Mouse (Mus musculus): ENCODE results near the gene Vmn2r84. TPM values are rescaled to one million over a fixed set of nuclear protein-coding genes. Genes with fewer than 3 reads are reported as not detected.
"Not testable (repeated sequence)": the region's sequence is repeated elsewhere in the genome, so short reads cannot be mapped to it uniquely, and the experiment has no call there.

Gene Vmn2r84
- polyA plus RNA-seq, 1 experiment from 2014 or later: not detected

DNA sequence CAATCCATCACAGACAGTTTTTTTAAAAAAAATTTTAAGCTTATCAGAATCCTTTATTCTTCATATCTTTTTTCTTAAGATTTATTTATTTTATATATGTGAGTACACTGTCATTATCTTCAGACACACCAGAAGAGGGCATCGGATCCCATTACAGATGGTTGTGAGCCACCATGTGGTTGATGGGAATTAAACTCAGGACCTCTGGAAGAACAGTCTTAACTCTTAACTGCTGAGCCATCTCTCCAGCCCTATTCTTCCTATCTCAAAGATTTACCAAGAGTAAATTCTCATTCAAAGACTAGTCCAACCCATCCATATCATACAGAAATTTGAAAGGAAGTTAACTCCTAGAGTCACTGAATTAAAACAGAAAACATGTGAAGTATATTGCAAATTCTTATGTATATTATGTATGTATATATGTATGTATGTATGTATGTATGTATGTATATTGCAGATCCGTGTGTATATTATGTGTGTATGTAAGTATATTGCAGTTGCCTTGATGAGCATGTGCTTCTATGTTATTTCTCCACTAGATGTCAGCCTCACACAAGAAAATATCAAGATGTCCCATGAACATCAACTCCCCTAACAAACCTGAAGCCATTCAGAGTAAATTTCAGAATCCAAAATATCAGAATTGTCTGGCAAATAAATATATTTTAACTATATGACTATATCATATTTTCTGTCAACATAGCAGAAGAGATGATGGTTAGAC, 30.5 kb downstream of the Vmn2r84 start:
- no peak overlapping the region for H3K4me2 ChIP-seq (replicated peaks; ENCODE audit: low read depth)
- H3K27ac ChIP-seq (ENCODE audit: low read depth, low read length): no peak overlapping the region
- no peaks in the 10 kb centered on the region for H3K4me1 ChIP-seq (replicated peaks; ENCODE audit: control insufficient read depth, insufficient read depth, low read length)
- H3K27me3 ChIP-seq (replicated peaks; ENCODE audit: control insufficient read depth, insufficient read depth, low read length): no peaks in the 10 kb centered on the region
- no peaks in the 10 kb centered on the region for H3K9me3 ChIP-seq (ENCODE audit: control insufficient read depth)
- H3K9ac ChIP-seq (ENCODE audit: low read depth, low read length): no peak overlapping the region
- 50% methylated on average over 2 of the region's 2 CpGs for WGBS
- H3K36me3 ChIP-seq (ENCODE audit: control insufficient read depth, insufficient read depth): no peaks in the 10 kb centered on the region
- ATAC-seq: no peak
- TF ChIP-seq CTCF (IDR thresholded peaks at IDR 0.05; ENCODE audit: low read depth): peak; percentile 66
- no peak overlapping the region for H3K4me3 ChIP-seq (ENCODE audit: low read depth, low read length)

- Histone ChIP-seq H3K4me3 (ENCODE audit: low read depth, low read length) (no peak overlapping the region), H3K4me1 (replicated peaks; ENCODE audit: control insufficient read depth, insufficient read depth, low read length) (no peaks in the 10 kb centered on the region), H3K9me3 (ENCODE audit: control insufficient read depth) (no peaks in the 10 kb centered on the region), H3K27me3 (replicated peaks; ENCODE audit: control insufficient read depth, insufficient read depth, low read length) (no peaks in the 10 kb centered on the region), H3K36me3 (ENCODE audit: control insufficient read depth, insufficient read depth) (no peaks in the 10 kb centered on the region), H3K4me2 (replicated peaks; ENCODE audit: low read depth) (no peak overlapping the region), H3K9ac (ENCODE audit: low read depth, low read length) (no peak overlapping the region), H3K27ac (ENCODE audit: low read depth, low read length) (no peak overlapping the region)
- WGBS: 96% methylated on average over 1 of the region's 1 CpGs
- ATAC-seq: no peak
- TF ChIP-seq CTCF (IDR thresholded peaks at IDR 0.05; ENCODE audit: low read depth): no peak
Observed at GRCm38 (mm10) chr10:130344056-130344455, 50.1 kb downstream of the Vmn2r84 start.

DNA sequence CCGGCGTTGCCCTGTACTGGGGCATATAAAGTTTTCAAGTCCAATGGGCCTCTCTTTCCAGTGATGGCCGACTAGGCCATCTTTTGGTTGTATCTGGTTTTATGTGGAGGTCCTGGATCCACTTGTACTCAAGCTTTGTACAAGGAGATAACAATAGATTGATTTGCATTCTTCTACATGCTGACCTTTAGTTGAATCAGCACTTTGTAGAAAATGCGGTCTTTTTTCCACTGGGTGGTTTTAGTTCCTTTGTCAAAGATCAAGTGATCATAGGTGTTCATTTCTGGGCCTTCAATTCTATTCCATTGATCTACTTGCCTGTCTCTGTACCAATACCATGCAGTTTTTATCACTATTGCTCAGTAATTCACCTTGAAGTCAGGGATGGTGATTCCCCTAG, 54.1 kb downstream of the Vmn2r84 start:
- not testable (repeated sequence) for ATAC-seq; H3K9me3 ChIP-seq (ENCODE audit: control insufficient read depth); H3K4me2 ChIP-seq (replicated peaks; ENCODE audit: low read depth); H3K9ac ChIP-seq (ENCODE audit: low read depth, low read length); H3K4me1 ChIP-seq (replicated peaks; ENCODE audit: control insufficient read depth, insufficient read depth, low read length); H3K36me3 ChIP-seq (ENCODE audit: control insufficient read depth, insufficient read depth); H3K27me3 ChIP-seq (replicated peaks; ENCODE audit: control insufficient read depth, insufficient read depth, low read length); H3K27ac ChIP-seq (ENCODE audit: low read depth, low read length); H3K4me3 ChIP-seq (ENCODE audit: low read depth, low read length)
- 86% methylated on average over 4 of the region's 4 CpGs for WGBS

DNA sequence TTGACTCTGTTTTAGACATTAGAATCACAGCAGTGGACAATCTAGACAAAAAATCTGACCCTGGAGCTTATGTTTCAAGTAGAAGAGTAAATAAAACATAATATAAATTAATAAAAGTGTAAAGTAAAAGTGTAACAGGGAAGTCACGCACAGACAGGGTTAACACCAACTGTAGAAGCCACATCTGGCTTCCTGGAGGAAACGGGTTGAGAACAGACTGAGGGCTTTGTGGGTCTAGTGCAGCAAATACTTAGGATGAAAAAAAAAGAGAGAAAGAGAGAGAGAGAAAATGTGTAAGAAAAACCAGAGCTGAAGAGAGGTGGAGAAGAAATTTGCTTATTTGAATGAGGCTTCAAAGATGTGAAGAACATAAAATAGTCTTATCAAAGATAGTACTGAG, 56.6 kb downstream of the Vmn2r84 start:
- no peaks in the 10 kb centered on the region for H3K27me3 ChIP-seq (replicated peaks; ENCODE audit: control insufficient read depth, insufficient read depth, low read length)
- no peaks in the 10 kb centered on the region for H3K4me1 ChIP-seq (replicated peaks; ENCODE audit: control insufficient read depth, insufficient read depth, low read length)
- no peaks in the 10 kb centered on the region for H3K9me3 ChIP-seq (ENCODE audit: control insufficient read depth)
- no peak overlapping the region for H3K4me3 ChIP-seq (ENCODE audit: low read depth, low read length)
- no peaks in the 10 kb centered on the region for H3K36me3 ChIP-seq (ENCODE audit: control insufficient read depth, insufficient read depth)
- H3K4me2 ChIP-seq (replicated peaks; ENCODE audit: low read depth): no peak overlapping the region
- no peak for ATAC-seq
- no peak overlapping the region for H3K27ac ChIP-seq (ENCODE audit: low read depth, low read length)
- no peak overlapping the region for H3K9ac ChIP-seq (ENCODE audit: low read depth, low read length)
- 46% methylated on average over 2 of the region's 2 CpGs for WGBS
- no peak for TF ChIP-seq CTCF (IDR thresholded peaks at IDR 0.05; ENCODE audit: low read depth)

DNA sequence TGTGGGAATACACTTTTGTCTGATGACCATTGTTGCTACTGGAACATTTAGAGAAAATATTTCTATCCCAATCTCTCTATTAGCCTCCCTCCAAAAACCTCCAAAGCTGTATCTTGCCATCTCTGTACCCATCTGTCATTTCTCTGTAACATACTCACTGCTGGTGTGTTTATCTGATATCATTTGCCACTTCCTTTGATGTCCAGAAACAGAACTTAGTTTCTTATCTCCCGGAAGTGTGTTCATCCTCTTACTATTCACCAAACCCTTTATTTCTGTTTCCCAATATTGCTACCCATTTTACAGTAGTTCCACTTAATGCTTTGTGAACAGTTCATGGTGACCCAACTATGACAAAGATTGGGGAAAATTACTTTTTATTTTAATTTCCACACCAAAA, 57.7 kb downstream of the Vmn2r84 start:
- Histone ChIP-seq H3K27me3 (replicated peaks; ENCODE audit: control insufficient read depth, insufficient read depth, low read length) (no peaks in the 10 kb centered on the region), H3K9me3 (ENCODE audit: control insufficient read depth) (no peaks in the 10 kb centered on the region), H3K4me1 (replicated peaks; ENCODE audit: control insufficient read depth, insufficient read depth, low read length) (no peaks in the 10 kb centered on the region), H3K4me2 (replicated peaks; ENCODE audit: low read depth) (no peak overlapping the region), H3K4me3 (ENCODE audit: low read depth, low read length) (no peak overlapping the region), H3K36me3 (ENCODE audit: control insufficient read depth, insufficient read depth) (no peaks in the 10 kb centered on the region), H3K9ac (ENCODE audit: low read depth, low read length) (no peak overlapping the region), H3K27ac (ENCODE audit: low read depth, low read length) (no peak overlapping the region)
- TF ChIP-seq CTCF (IDR thresholded peaks at IDR 0.05; ENCODE audit: low read depth): no peak
- ATAC-seq: no peak
- 48% methylated on average over 1 of the region's 1 CpGs for WGBS

DNA sequence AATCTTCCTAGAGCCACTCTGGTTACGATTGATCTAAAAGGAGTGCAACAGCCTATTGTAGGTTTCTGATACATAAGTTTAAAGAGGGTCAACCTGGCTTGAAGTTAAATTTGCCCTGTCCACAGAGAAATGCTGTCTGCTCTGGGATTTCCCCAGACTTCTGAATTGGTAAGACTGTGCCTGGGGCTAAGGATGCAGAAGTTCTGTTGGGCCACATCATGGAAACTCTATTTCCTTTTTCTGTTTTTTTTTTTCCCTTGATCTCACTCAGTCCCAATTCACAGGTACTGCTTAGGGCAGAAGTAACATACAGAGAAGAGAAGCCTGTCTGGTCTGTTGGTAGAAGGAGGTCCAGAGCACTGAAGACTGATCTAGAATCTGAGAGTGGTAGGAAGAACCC, 63.4 kb downstream of the Vmn2r84 start:
- ATAC-seq: no peak
- no peak overlapping the region for H3K4me2 ChIP-seq (replicated peaks; ENCODE audit: low read depth)
- TF ChIP-seq CTCF (IDR thresholded peaks at IDR 0.05; ENCODE audit: low read depth): no peak
- H3K27me3 ChIP-seq (replicated peaks; ENCODE audit: control insufficient read depth, insufficient read depth, low read length): no peaks in the 10 kb centered on the region
- H3K27ac ChIP-seq (ENCODE audit: low read depth, low read length): no peak overlapping the region
- no peaks in the 10 kb centered on the region for H3K9me3 ChIP-seq (ENCODE audit: control insufficient read depth)
- H3K9ac ChIP-seq (ENCODE audit: low read depth, low read length): no peak overlapping the region
- H3K4me1 ChIP-seq (replicated peaks; ENCODE audit: control insufficient read depth, insufficient read depth, low read length): no peaks in the 10 kb centered on the region
- H3K36me3 ChIP-seq (ENCODE audit: control insufficient read depth, insufficient read depth): no peaks in the 10 kb centered on the region
- 98% methylated on average over 1 of the region's 1 CpGs for WGBS
- H3K4me3 ChIP-seq (ENCODE audit: low read depth, low read length): no peak overlapping the region

Other genes with a start within 250 kb of the Vmn2r84 start
- not detected in 2 replicates for gene Olfr825, start 227.6 kb downstream of the Vmn2r84 start, polyA plus RNA-seq (2015; fragmentation: Nextera tagmentation; extraction: Ambion mirVana)
- not detected in 2 replicates for gene Olfr826, start 210.1 kb downstream of the Vmn2r84 start, polyA plus RNA-seq (2015; fragmentation: Nextera tagmentation; extraction: Ambion mirVana)
- not detected in 2 replicates for gene Olfr827, start 179.9 kb downstream of the Vmn2r84 start, polyA plus RNA-seq (2015; fragmentation: Nextera tagmentation; extraction: Ambion mirVana)
- gene Neurod4, start 114.1 kb downstream of the Vmn2r84 start, polyA plus RNA-seq (2015; fragmentation: Nextera tagmentation; extraction: Ambion mirVana): not detected in 2 replicates
- gene Tespa1, start 71.5 kb downstream of the Vmn2r84 start, polyA plus RNA-seq (2015; fragmentation: Nextera tagmentation; extraction: Ambion mirVana): 0.48 and 0.64 TPM in 2 replicates
- not detected in 2 replicates for gene Vmn2r85, start 35.4 kb upstream of the Vmn2r84 start, polyA plus RNA-seq (2015; fragmentation: Nextera tagmentation; extraction: Ambion mirVana)
- not detected in 2 replicates for gene Vmn2r86, start 61.7 kb upstream of the Vmn2r84 start, polyA plus RNA-seq (2015; fragmentation: Nextera tagmentation; extraction: Ambion mirVana)
- gene Vmn2r87, start 103.1 kb upstream of the Vmn2r84 start, polyA plus RNA-seq (2015; fragmentation: Nextera tagmentation; extraction: Ambion mirVana): not detected in 2 replicates